Comparison of ENCODE assay signal across 8 mouse cellular contexts in the genomic region with DNA sequence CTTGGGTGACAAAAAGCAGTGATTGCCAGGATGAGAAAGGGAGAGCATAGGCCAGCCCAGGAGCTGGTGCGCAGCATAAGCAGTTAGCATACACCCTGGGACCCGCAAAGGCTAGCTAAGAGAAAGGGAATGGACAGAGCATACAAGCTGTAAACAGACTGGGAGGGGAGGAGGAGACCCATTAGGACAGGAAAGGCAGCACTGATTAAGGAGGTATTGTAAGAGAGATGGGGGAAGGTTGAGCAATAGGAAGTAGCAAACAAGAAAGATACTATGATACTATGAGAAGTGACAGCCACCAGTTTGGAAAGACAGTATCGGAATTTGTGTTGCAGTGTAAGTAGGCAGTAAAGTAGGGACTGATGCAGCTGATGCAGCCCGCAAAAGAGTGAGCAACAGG. TPM values are rescaled to one million over a fixed set of nuclear protein-coding genes. Genes with fewer than 3 reads are reported as not detected.
DNase-seq lines count a peak whose midpoint lies in the region; ATAC-seq and TF ChIP-seq lines count a peak whose summit lies in the region.

No protein-coding gene starts in this region.

- H3K4me1 ChIP-seq in heart, embryonic 11.5 days (ENCODE audit: control insufficient read depth, insufficient read depth, low read length) = peaks cover 37% of the 10 kb centered on the region
- peaks cover 10% of the 10 kb centered on the region for H3K4me1 ChIP-seq in ES-Bruce4 (ENCODE audit: control insufficient read depth, insufficient read depth, low read length)
- peaks cover 51% of the 10 kb centered on the region for H3K4me1 ChIP-seq in heart, embryonic 16.5 days (ENCODE audit: control insufficient read depth, insufficient read depth, low read length)

- no peak for ATAC-seq in heart, embryonic 11.5 days (replicated peaks; ENCODE audit: insufficient number of reproducible peaks, low FRiP score, low TSS enrichment)
- no peak for ATAC-seq in heart, embryonic 16.5 days (replicated peaks; ENCODE audit: extremely low read depth, insufficient read depth, low FRiP score)

- TF ChIP-seq POLR2A in ES-Bruce4 (IDR thresholded peaks at IDR 0.05; ENCODE audit: insufficient read depth, low read length) = no peak

- TF ChIP-seq EP300 in ES-Bruce4 (IDR thresholded peaks at IDR 0.05; ENCODE audit: insufficient read depth, low read depth, low read length) = no peak

- DNase-seq in heart, postnatal 4 days = no peak
- peak; percentile 12 for DNase-seq in lung, postnatal 36 days
- DNase-seq in left cerebral cortex, postnatal 4 days = no peak
- DNase-seq in cerebellum, postnatal 10 days = no peak
- no peak for DNase-seq in embryo, embryonic 11 days

- 39% methylated on average over 4 of the region's 4 CpGs for WGBS in heart, embryonic 11.5 days (ENCODE audit: insufficient replicate concordance)
- WGBS in heart, embryonic 16.5 days = 37% methylated on average over 4 of the region's 4 CpGs

- intact Hi-C loops in left cerebral cortex, postnatal 4 days (cut with DNase I) = loop anchor here (5.0 to 10.0 kb wide), 3 partner anchors 63 to 275 kb away; a partner anchor contains a TSS

- H3K4me2 ChIP-seq in heart, embryonic 11.5 days = peak overlapping the region; percentile 76
- H3K4me2 ChIP-seq in heart, embryonic 16.5 days (ENCODE audit: low read depth, low read length) = peak overlapping the region; percentile 97

- no peaks in the 10 kb centered on the region for H3K9me3 ChIP-seq in heart, embryonic 11.5 days (replicated peaks; ENCODE audit: control insufficient read depth, low read length)
- no peaks in the 10 kb centered on the region for H3K9me3 ChIP-seq in ES-Bruce4 (replicated peaks; ENCODE audit: control insufficient read depth, insufficient read depth, low read length, poor library complexity, severe bottlenecking)
- H3K9me3 ChIP-seq in heart, embryonic 16.5 days (replicated peaks; ENCODE audit: control insufficient read depth, low read length) = no peaks in the 10 kb centered on the region

- TF ChIP-seq CTCF in ES-Bruce4 (IDR thresholded peaks at IDR 0.05; ENCODE audit: low read depth, low read length) = no peak

- H3K36me3 ChIP-seq in heart, embryonic 11.5 days (ENCODE audit: control insufficient read depth, insufficient read depth, low read length) = no peaks in the 10 kb centered on the region; the same call in 1 of the 2 replicates
- H3K36me3 ChIP-seq in ES-Bruce4 (ENCODE audit: control insufficient read depth, insufficient read depth, low read length, poor library complexity, severe bottlenecking) = no peaks in the 10 kb centered on the region
- no peaks in the 10 kb centered on the region for H3K36me3 ChIP-seq in heart, embryonic 16.5 days (ENCODE audit: control insufficient read depth, insufficient read depth)

- no peaks in the 10 kb centered on the region for H3K27me3 ChIP-seq in heart, embryonic 11.5 days (ENCODE audit: control insufficient read depth, insufficient read depth, low read length)
- no peaks in the 10 kb centered on the region for H3K27me3 ChIP-seq in ES-Bruce4 (ENCODE audit: control insufficient read depth, insufficient read depth, low read length, poor library complexity, severe bottlenecking)
- H3K27me3 ChIP-seq in heart, embryonic 16.5 days (ENCODE audit: control insufficient read depth, insufficient read depth, low read length) = no peaks in the 10 kb centered on the region

- H3K4me3 ChIP-seq in heart, embryonic 11.5 days (ENCODE audit: low read depth, low read length) = peak overlapping the region; percentile 92
- H3K4me3 ChIP-seq in ES-Bruce4 (ENCODE audit: low read depth, low read length) = peak overlapping the region; percentile 92
- H3K4me3 ChIP-seq in heart, embryonic 16.5 days (ENCODE audit: low read length) = peak overlapping the region; percentile 97

- H3K9ac ChIP-seq in heart, embryonic 11.5 days (ENCODE audit: low read depth, low read length) = peak overlapping the region; percentile 96
- H3K9ac ChIP-seq in ES-Bruce4 (ENCODE audit: low read depth, poor library complexity, severe bottlenecking) = peak overlapping the region; percentile 85
- H3K9ac ChIP-seq in heart, embryonic 16.5 days (ENCODE audit: low read length) = peak overlapping the region; percentile 97

- H3K27ac ChIP-seq in heart, embryonic 11.5 days (ENCODE audit: low read depth, low read length) = no peak overlapping the region
- no peak overlapping the region for H3K27ac ChIP-seq in ES-Bruce4 (ENCODE audit: insufficient read depth, low read length)
- H3K27ac ChIP-seq in heart, embryonic 16.5 days (ENCODE audit: low read length) = peak overlapping the region; percentile 86; the same call in 1 of the 2 replicates

RNA-seq across cellular contexts. Expression of a gene that starts 1.8 kb away (rescaled TPM):
- 34.5 and 35.0 TPM in 2 replicates for polyA plus RNA-seq in heart, embryonic 11.5 days (2014; fragmentation: Nextera tagmentation; extraction: Ambion mirVana)
- 10 to 100 TPM; 54.9 to 58.4 TPM for total RNA-seq in heart, postnatal 4 days (2021)
- 52.1 and 60.5 TPM in 2 replicates for polyA plus RNA-seq in ES-Bruce4 (2011; ENCODE audit: insufficient read depth, insufficient read length, low read depth, missing spikeins)
- 32.4 and 33.0 TPM in 2 replicates for polyA plus RNA-seq in heart, embryonic 16.5 days (2015; fragmentation: Nextera tagmentation; extraction: Ambion mirVana)
- 100 to 1,000 TPM in 1 of 2 experiments, 10 to 100 TPM in 1; 91.2 to 108 TPM for total RNA-seq in left cerebral cortex, postnatal 4 days (2021)

RNA-seq across cellular contexts. Expression of a gene that starts 42.9 kb away (rescaled TPM):
- 11.9 and 26.6 TPM in 2 replicates for polyA plus RNA-seq in heart, embryonic 11.5 days (2014; fragmentation: Nextera tagmentation; extraction: Ambion mirVana)
- total RNA-seq in heart, postnatal 4 days (2021) = 10 to 100 TPM; 29.4 to 30.8 TPM
- 43.8 and 56.3 TPM in 2 replicates for polyA plus RNA-seq in ES-Bruce4 (2011; ENCODE audit: insufficient read depth, insufficient read length, low read depth, missing spikeins)
- 15.0 and 19.0 TPM in 2 replicates for polyA plus RNA-seq in heart, embryonic 16.5 days (2015; fragmentation: Nextera tagmentation; extraction: Ambion mirVana)
- total RNA-seq in left cerebral cortex, postnatal 4 days (2021) = 10 to 100 TPM; 38.9 to 43.9 TPM
